Mouse (Mus musculus) heart, embryonic 10.5 days (tissue): Measurements from ENCODE around the gene Nkx2-1. TPM values are rescaled to one million over a fixed set of nuclear protein-coding genes. Genes with fewer than 3 reads are reported as not detected.
A peak's percentile ranks its signal among the peaks of the same experiment; 100 is the strongest.

ENCODE experiments used
- DNase-seq: peaks from one replicate; pipeline ENCODE4 v3.0.0-alpha.2; 2017; ENCODE audit warnings: low spot score
- H3K27ac ChIP-seq: fragments of 300-500 bp; sonication (generic); 2 replicates; pipeline ENCODE4 v1.5.1; 2016; ENCODE audit warnings: mild to moderate bottlenecking
- H3K27me3 ChIP-seq: fragments of 300-500 bp; sonication (generic); 2 replicates; pipeline ENCODE4 v1.6.1; 2016; ENCODE audit warnings: mild to moderate bottlenecking; ENCODE audit not compliant: poor library complexity, insufficient read depth, severe bottlenecking
- H3K36me3 ChIP-seq: fragments of 300-500 bp; sonication (generic); 2 replicates; pipeline ENCODE4 v1.6.1; 2016; ENCODE audit warnings: mild to moderate bottlenecking, moderate library complexity
- H3K4me1 ChIP-seq: fragments of 300-500 bp; sonication (generic); 2 replicates; pipeline ENCODE4 v1.6.1; 2016; ENCODE audit warnings: mild to moderate bottlenecking
- H3K4me3 ChIP-seq: fragments of 300-500 bp; sonication (generic); 2 replicates; pipeline ENCODE4 v1.5.1; 2016; ENCODE audit warnings: mild to moderate bottlenecking, moderate library complexity
- H3K9me3 ChIP-seq: fragments of 300-500 bp; sonication (generic); 2 replicates; pipeline ENCODE4 v1.6.1; 2016; ENCODE audit warnings: mild to moderate bottlenecking, moderate library complexity
- WGBS: fragments of 180-500 bp; shearing (Covaris S2); methylation state at CpG from one replicate; pipeline ENCODE4 v1.1.7; 2016; 5-methylcytosine and 5-hydroxymethylcytosine counted together
- polyA plus RNA-seq: library from polyadenylated mRNA; unstranded; fragments of >200 nt; fragmentation: Nextera tagmentation; extraction: Ambion mirVana; gene quantifications from 2 replicates; pipeline ENCODE4 v1.2.1, GENCODE M21; 2016

The Nkx2-1 gene
- polyA plus RNA-seq, result 1.9 TPM in 1 of 2 replicates, not detected in the other

DNA sequence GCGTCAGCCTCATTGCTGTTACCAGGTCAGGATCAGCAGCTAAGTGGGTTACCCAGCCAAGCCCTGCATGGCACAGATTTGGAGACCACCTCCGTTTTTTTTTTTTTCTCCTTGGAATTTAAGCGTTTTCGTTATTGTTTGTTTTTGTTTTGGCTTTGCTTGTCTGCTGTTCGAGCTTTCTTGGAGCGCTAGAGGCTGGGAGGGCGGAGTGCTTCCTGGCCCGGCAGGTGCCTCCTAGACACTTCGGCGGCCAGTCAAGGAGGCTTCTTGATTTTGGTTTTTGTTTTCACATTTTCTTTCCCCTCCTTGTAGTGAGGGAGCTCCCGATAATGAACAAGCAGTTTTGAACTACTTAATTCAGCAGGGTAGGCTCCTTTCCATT lies at the start of gene Nkx2-1:
Gene Nkx2-1, minus strand, starts transcription at position 25 of the 382 bp plus-strand sequence.
- Histone ChIP-seq H3K9me3 (no peaks in the 10 kb centered on the region), H3K36me3 (no peaks in the 10 kb centered on the region), H3K4me3 (peak within 1 kb of the TSS; percentile 47), H3K27ac (no peak within 1 kb of the TSS), H3K4me1 (peaks cover 33% of the 10 kb centered on the region), H3K27me3 (peaks cover 100% of the 10 kb centered on the region)
- WGBS, result 1% methylated on average over 11 of the region's 11 CpGs
- DNase-seq, result no peak

DNA sequence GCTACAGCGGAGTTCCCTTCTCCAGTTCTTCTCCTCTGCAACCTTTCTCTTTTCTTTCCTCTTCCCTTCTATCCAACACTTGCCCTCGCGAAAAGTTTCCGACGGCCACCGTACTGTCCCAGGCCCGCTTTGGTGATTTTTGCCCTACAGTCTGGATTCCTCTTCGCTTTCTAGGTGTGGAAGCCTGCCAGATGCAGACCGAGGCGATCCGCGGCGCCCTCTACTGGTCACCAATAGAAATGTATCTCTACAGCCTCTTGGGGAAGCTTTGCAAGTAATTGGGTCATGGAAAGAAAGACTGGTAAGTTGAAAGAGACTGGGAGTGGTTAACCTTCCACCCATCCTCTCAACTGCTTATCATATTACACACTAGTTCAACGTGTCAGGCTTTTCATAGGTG lies 4.4 kb upstream of the Nkx2-1 start:
- Histone ChIP-seq H3K4me1 (peaks cover 9% of the 10 kb centered on the region; the same call in 1 of the 2 replicates), H3K27me3 (peaks cover 70% of the 10 kb centered on the region), H3K9me3 (no peaks in the 10 kb centered on the region), H3K36me3 (no peaks in the 10 kb centered on the region), H3K4me3 (0 out of 2 replicates have a peak overlapping the region, but pooled peaks have one; percentile 12), H3K27ac (no peak overlapping the region)
- WGBS, result under 1% methylated on average over 14 of the region's 14 CpGs
- peak; percentile 87 for DNase-seq

- Histone ChIP-seq H3K27ac (no peak overlapping the region), H3K27me3 (peaks cover 74% of the 10 kb centered on the region), H3K36me3 (no peaks in the 10 kb centered on the region), H3K9me3 (no peaks in the 10 kb centered on the region), H3K4me3 (no peak overlapping the region), H3K4me1 (peaks cover 13% of the 10 kb centered on the region; the same call in 1 of the 2 replicates)
- WGBS, result 2% methylated on average over 10 of the region's 10 CpGs
- DNase-seq, result no peak
Measured at GRCm38 (mm10) chr12:56540591-56540990, 3.9 kb upstream of the Nkx2-1 start.

- no peaks in the 10 kb centered on the region for H3K36me3 ChIP-seq
- no peak overlapping the region for H3K27ac ChIP-seq
- no peaks in the 10 kb centered on the region for H3K9me3 ChIP-seq
- no peak overlapping the region for H3K4me3 ChIP-seq
- peaks cover 90% of the 10 kb centered on the region for H3K27me3 ChIP-seq
- peaks cover 25% of the 10 kb centered on the region; the same call in 1 of the 2 replicates for H3K4me1 ChIP-seq
- DNase-seq, result no peak
- WGBS, result 0% methylated on average over 3 of the region's 3 CpGs
Measured at GRCm38 (mm10) chr12:56538601-56539000, 1.9 kb upstream of the Nkx2-1 start.

DNA sequence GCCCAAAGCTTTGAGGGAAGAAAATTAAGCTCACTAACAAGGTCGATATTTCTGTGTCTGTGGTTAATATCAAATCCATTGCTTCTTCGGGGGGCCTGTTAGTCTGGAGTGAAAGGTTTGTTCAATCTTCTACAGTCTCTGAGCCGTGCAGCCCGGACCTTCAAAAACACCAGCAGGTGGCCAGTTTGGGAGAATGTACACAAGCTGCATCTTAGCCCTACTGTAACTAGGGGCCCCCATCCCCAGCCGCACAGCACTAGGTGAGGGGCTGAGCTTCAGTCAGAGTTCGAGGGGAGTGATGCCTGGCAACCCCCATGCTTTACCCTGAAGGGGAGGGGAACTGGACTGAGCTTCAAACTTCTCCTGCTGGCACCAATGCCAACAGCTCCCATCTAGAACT lies 1.2 kb upstream of the Nkx2-1 start:
- Histone ChIP-seq H3K4me3 (no peak overlapping the region), H3K27ac (no peak overlapping the region), H3K36me3 (no peaks in the 10 kb centered on the region), H3K27me3 (peaks cover 97% of the 10 kb centered on the region), H3K4me1 (peaks cover 31% of the 10 kb centered on the region), H3K9me3 (no peaks in the 10 kb centered on the region)
- WGBS, result 7% methylated on average over 6 of the region's 6 CpGs
- no peak for DNase-seq

GRCm38 (mm10) chr12:56537342-56537741 lies 634 bp upstream of the Nkx2-1 start:
- 2% methylated on average over 19 of the region's 19 CpGs for WGBS
- peaks cover 100% of the 10 kb centered on the region for H3K27me3 ChIP-seq
- no peak overlapping the region for H3K4me3 ChIP-seq
- no peaks in the 10 kb centered on the region for H3K36me3 ChIP-seq
- no peak for DNase-seq
- no peaks in the 10 kb centered on the region for H3K9me3 ChIP-seq
- no peak overlapping the region for H3K27ac ChIP-seq
- H3K4me1 ChIP-seq, result peaks cover 33% of the 10 kb centered on the region

- peak overlapping the region; percentile 47 for H3K4me3 ChIP-seq
- under 1% methylated on average over 44 of the region's 44 CpGs for WGBS
- DNase-seq, result no peak
Measured at GRCm38 (mm10) chr12:56536174-56536883, 379 bp downstream of the Nkx2-1 start.

GRCm38 (mm10) chr12:56535411-56536173 lies 1.1 kb downstream of the Nkx2-1 start:
- Histone ChIP-seq H3K27ac (no peak overlapping the region), H3K36me3 (no peaks in the 10 kb centered on the region), H3K27me3 (peaks cover 100% of the 10 kb centered on the region), H3K4me3 (peak overlapping the region; percentile 47), H3K9me3 (no peaks in the 10 kb centered on the region), H3K4me1 (peaks cover 33% of the 10 kb centered on the region)
- DNase-seq, result no peak
- WGBS, result under 1% methylated on average over 35 of the region's 36 CpGs

More at GRCm38 (mm10) chr12:56536174-56536883, 379 bp downstream of the Nkx2-1 start:
- Histone ChIP-seq H3K9me3 (no peaks in the 10 kb centered on the region), H3K36me3 (no peaks in the 10 kb centered on the region), H3K27me3 (peaks cover 100% of the 10 kb centered on the region), H3K27ac (no peak overlapping the region), H3K4me1 (peaks cover 33% of the 10 kb centered on the region)

- under 1% methylated on average over 61 of the region's 62 CpGs for WGBS
Measured at GRCm38 (mm10) chr12:56534651-56535326, 1.9 kb downstream of the Nkx2-1 start.

DNA sequence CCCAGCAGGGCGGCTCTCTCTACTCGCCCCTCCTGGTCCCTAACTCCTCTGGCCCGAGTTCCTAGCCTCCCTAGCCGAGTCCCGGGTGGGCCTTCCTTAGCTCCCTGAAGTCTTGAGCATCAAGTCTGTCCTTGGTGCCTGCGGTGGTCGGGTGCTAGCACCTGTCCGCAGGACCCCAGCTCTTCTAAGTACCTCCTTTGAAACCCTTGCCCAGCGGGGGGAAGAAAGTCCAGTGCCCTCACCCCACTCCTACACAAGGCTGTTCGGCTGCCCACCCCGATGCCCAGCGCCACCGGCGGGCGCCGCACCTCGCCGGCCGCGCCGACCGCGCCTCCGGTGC lies 2.4 kb downstream of the Nkx2-1 start:
- DNase-seq, result no peak
- Histone ChIP-seq H3K36me3 (no peaks in the 10 kb centered on the region), H3K27me3 (peaks cover 100% of the 10 kb centered on the region), H3K9me3 (no peaks in the 10 kb centered on the region), H3K27ac (no peak overlapping the region), H3K4me1 (peaks cover 33% of the 10 kb centered on the region), H3K4me3 (peak overlapping the region; percentile 51)
- WGBS, result 1% methylated on average over 24 of the region's 24 CpGs

More at GRCm38 (mm10) chr12:56534651-56535326, 1.9 kb downstream of the Nkx2-1 start:
- no peak for DNase-seq
- peak overlapping the region; percentile 51 for H3K4me3 ChIP-seq
- no peaks in the 10 kb centered on the region for H3K36me3 ChIP-seq
- peaks cover 33% of the 10 kb centered on the region for H3K4me1 ChIP-seq
- no peaks in the 10 kb centered on the region for H3K9me3 ChIP-seq
- peaks cover 100% of the 10 kb centered on the region for H3K27me3 ChIP-seq
- no peak overlapping the region for H3K27ac ChIP-seq

DNA sequence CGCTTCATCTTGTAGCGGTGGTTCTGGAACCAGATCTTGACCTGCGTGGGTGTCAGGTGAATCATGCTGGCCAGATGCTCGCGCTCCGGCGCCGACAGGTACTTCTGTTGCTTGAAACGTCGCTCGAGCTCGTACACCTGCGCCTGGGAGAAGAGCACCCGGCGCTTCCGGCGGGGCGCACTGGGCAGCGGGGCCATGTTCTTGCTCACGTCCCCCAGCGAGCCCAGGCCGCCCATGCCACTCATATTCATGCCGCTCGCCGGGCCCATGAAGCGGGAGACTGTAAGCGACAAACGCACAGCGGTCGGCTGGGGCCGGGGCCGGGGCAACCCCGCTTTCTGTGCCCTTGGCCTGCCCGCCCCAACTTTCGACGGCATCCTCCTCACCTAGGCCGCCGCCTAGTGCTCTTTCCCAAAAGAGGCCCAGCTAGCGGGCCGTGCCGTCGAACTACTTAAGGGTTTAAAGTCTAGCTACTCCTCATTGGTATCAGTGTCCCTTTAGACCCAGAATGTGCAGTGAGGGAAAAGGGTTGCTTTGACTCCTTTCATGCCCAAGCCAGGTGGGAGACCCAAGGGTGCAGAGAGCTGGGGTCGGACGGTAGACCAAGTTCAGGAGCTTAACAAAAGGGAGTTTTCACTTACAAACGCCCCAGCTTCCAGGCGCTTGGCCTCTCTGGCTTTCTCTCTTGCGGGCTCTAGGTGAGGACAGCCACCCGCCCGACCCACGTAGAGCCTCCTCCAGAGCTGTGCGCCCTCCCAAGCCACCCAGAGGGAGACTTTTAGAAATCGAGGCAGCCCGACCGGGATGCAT lies 3.0 kb downstream of the Nkx2-1 start:
- Histone ChIP-seq H3K4me3 (peak overlapping the region; percentile 51), H3K36me3 (no peaks in the 10 kb centered on the region), H3K4me1 (peaks cover 33% of the 10 kb centered on the region), H3K9me3 (no peaks in the 10 kb centered on the region), H3K27me3 (peaks cover 100% of the 10 kb centered on the region), H3K27ac (no peak overlapping the region; the same call in 1 of the 2 replicates)
- no peak for DNase-seq
- under 1% methylated on average over 54 of the region's 54 CpGs for WGBS

GRCm38 (mm10) chr12:56532986-56533495 lies 3.7 kb downstream of the Nkx2-1 start:
- Histone ChIP-seq H3K4me1 (peaks cover 33% of the 10 kb centered on the region), H3K27me3 (peaks cover 100% of the 10 kb centered on the region), H3K36me3 (no peaks in the 10 kb centered on the region), H3K9me3 (no peaks in the 10 kb centered on the region), H3K27ac (peak overlapping the region; percentile 36; the same call in 1 of the 2 replicates), H3K4me3 (peak overlapping the region; percentile 51)
- WGBS, result 0% methylated on average over 50 of the region's 50 CpGs
- DNase-seq, result no peak
